Mouse (Mus musculus) spleen, postnatal 36 days (tissue): ENCODE results near the gene Yipf1.
A peak's percentile ranks its signal among the peaks of the same experiment; 100 is the strongest.
"Not testable (repeated sequence)": the region's sequence is repeated elsewhere in the genome, so short reads cannot be mapped to it uniquely, and the experiment has no call there.

Source experiments
- DNase-seq, 2 experiments: peaks; one replicate each; pipeline ENCODE4 v3.0.0; 2022; ENCODE audit warnings: low spot score in 2 of 2, mixed read lengths in 1 of 2

The Yipf1 gene

GRCm38 (mm10) chr4:107323113-107323512 is 8.9 kb downstream of the Yipf1 start:
- no peak for DNase-seq

DNA sequence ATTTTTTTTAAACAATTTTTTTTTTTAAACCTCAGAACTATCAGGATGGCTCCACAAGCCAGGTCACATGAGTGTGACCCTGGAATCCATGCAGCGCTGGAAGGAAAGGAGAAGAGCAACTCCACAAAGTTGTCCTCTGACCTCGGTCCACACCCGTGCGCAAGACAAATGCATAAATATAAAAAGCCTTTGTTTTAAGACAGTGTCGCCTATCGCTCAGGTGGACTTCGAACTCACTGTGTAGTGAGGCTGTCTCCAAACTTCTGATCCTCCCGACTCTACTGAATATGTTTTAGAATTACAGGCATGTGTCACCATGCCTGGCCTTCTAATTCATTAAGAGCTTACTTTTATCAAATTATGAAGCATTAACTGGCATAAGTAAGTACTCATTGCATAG is 14.4 kb downstream of the Yipf1 start:
- no peak for DNase-seq

GRCm38 (mm10) chr4:107333514-107333913 is 19.4 kb downstream of the Yipf1 start:
- DNase-seq, result no peak

DNA sequence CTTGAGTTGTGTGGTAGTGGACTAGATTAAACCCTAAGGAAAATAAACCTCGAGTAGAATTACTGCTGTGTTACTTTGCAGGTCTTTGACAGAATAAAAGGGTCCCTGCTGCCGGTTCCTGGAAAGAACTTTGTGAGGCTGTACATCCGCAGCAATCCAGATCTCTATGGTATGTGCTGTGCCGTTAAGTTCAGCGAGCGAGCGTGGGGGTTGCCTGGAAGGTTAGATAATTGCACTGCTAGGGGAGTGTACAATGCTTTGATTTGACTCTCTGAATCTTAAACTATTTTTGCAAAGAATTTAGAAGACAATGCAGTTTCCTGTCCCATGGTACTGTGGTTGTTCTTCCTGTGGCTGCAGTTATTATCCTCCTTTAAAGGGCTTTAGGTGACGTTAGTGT is 22.2 kb downstream of the Yipf1 start:
- no peak for DNase-seq

DNA sequence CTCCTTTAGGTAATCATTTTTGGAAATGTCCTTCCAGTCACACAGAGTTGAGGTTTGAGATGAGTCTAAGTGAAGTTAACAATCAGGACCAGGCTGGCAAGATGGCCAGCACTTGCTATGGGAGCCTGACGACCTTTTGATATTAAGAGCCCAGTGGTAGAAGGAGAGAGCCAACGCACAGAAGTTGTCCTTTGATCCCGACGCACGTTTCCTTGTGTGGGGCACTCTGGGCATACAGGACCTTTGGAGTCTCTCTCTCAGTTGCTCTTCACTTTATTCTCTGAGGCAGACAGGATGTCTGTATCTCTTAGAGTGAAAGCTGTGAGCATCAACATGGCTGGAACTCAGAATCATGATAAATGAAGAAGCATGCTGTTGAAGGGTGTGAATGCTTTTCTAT is 23.3 kb downstream of the Yipf1 start:
- DNase-seq, result no peak

DNA sequence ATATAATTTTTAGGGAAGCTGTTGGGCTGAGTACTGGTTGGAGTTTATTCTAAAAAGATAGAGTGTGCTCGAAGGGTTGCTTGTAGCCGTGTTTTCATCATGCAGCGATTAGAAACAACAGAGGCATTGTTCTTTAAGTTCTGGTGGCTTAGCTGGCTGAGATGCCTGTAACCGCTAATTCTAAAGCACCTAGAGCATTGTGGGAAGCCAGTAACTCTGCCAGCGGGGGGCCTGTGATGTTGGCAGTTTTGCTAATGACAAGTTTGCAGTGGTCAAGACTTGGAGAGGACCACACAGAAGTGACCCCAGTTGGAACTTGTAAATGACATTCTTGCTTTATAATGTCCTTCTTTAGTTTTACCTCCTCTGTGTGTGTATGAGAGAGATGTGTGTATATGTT is 27.2 kb downstream of the Yipf1 start:
- no peak for DNase-seq

- DNase-seq, result no peak
Observed at GRCm38 (mm10) chr4:107344612-107345011, 30.4 kb downstream of the Yipf1 start.

- DNase-seq, result no peak
Observed at GRCm38 (mm10) chr4:107347221-107347620, 33.1 kb downstream of the Yipf1 start.

DNA sequence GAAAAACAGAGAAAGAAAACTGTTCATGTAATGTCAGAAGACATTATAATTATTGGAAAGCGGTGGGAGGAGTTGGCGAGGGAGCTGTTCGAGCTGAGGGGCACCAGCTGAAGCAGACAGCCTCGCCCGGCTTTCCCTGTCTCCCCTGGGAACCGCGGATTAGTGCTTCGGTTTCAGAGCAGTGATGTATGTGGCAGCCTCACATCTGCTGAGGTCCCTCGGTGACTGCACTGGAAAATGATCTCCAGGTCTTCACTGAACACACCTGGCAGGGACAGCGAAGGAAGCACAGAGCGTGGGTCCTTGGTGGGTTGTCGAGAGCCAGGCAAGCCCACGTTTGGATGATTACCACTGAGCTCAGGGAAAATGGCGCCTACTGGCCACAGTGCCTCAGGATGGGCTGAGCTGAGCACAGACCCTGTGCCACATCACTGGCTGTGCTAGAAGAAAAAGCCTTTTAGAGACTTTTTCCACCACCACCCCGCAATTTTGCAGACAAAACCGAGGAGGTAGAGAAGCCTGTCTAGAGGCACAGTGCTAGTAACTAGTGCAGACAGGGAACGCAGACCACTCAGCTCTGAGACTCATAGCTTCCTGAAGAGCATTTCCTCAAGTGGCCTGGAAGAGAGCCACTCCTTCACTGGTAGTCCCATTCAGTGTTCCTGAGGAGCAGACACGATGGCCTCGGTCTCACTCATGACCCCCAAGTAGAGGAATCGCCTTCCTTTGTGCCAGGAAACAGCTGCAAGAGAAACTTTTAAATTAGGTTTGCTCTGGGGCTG is 34.6 kb downstream of the Yipf1 start:
- peak; percentile 2 to 11 for DNase-seq

- peak; percentile 23 to 29 for DNase-seq
Observed at GRCm38 (mm10) chr4:107349311-107350008, 35.3 kb downstream of the Yipf1 start.

DNA sequence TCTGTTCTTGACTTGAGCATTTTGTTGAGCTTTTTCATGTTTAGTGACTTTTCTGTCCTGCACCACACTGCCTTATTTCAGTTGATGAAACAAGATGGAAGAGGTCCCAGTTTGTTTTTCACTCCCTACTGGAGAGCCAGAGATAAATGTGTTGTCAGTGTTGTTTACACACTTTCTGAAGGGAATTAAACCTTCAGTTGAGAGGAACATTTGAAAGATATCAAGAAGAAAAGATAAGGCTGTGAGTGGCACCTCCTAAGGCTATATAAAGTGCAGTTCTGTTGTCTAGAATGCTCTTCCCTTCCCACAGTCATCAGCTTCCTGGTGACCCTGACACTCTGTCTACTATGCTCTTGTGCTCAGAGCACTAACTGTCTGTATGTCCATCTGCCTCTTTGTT is 37.2 kb downstream of the Yipf1 start:
- no peak for DNase-seq

DNA sequence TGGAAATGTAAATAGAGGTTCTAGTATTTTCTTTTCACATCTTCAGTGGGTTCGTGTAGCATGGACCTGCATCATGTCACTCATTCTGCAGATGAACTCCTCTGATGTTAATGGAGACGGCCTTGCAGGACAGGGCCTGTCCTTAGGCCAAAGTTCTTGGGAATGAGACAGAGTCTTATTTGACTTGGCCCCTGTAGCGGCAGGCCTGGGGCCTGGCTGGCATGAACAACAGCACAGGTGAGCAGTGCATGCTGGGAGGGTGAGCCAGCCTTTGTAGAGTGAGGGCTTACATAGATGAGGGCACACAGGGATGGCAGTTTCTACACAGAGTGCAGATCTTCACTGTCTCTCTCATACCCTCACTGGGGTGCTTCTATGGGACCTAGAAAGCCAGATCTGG is 39.4 kb downstream of the Yipf1 start:
- DNase-seq, result no peak

DNA sequence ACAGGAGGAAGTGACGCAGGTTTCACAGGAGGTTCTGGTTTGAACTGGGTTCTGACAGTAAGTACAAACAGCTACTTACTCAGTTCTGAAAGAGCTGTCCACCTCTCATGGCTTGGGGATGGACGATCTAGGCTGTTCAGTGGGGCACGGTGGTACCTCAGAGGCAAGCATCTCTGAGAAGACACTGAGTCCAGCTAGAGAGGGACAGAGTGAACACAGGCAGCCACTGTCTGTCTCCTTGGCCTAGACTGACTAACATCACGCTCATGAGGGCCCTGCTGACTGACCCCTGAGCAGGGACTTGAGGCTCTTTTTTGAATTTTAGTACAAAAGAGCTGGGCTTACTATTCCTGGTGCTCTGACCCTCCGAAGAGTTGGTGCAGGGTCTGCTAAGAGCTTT is 40.0 kb downstream of the Yipf1 start:
- DNase-seq, result no peak

DNA sequence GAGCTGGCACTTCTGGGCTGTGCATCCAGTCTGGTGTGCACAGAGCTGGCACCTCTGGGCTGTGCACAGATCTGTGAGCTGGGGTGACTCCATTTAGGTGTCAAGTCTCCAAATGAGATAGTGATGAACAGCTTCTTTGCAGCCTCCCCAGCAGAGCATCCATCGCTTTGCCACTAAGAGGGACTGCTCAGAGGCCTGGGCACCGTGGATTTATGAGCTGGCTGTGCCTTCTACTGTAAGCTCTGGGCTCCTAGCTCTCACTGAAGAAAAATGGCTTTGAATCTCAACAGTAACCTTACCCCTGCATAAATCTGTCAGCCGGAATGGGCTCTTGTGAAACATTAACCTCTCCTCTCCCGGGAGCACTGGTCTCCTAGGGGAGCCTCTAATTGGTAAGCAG is 40.4 kb downstream of the Yipf1 start:
- DNase-seq, result no peak

GRCm38 (mm10) chr4:107357172-107357571 is 43.0 kb downstream of the Yipf1 start:
- DNase-seq, result not testable (repeated sequence)

- no peak for DNase-seq
Observed at GRCm38 (mm10) chr4:107358460-107358859, 44.3 kb downstream of the Yipf1 start.

GRCm38 (mm10) chr4:107360457-107361145 is 46.4 kb downstream of the Yipf1 start:
- DNase-seq, result no peak

DNA sequence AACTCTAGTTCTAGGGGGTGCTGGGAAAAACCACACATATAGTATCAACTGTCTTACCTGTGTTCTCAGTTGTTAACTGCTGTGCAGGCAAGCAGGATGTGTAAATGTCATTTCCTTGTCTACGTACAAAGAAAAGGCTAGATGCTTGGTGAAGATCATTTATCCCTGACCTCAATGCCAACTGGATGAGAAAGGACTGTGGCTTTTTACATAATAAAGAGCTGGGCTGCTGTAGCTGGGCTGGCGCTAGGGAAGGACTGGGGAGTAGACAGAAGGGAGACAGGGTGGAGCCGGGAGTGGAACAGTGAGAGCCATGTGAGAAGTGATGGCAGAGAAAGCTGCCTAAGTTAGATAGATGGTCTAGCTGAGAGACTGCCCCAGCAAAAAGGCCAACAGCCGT is 48.6 kb downstream of the Yipf1 start:
- no peak for DNase-seq

DNA sequence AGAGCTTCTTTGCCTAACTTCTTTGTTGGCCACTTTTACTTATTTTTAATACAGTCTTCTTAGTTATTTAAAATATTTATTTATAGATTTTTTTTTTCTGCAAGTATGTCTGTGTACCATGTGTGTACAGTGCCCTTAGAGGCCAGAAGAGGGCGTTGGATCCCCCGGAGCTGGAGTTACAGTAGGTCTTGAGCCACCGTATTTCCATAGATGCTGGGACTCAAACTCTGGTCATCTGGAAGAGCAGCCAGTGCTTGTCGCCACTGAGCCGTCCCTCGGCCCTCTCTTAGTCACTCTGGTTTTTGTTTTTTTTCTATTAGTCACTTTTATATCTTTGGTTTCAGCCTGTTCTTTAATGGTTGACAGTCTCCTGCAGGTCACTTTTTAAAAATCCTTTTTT is 49.4 kb downstream of the Yipf1 start:
- no peak for DNase-seq

DNA sequence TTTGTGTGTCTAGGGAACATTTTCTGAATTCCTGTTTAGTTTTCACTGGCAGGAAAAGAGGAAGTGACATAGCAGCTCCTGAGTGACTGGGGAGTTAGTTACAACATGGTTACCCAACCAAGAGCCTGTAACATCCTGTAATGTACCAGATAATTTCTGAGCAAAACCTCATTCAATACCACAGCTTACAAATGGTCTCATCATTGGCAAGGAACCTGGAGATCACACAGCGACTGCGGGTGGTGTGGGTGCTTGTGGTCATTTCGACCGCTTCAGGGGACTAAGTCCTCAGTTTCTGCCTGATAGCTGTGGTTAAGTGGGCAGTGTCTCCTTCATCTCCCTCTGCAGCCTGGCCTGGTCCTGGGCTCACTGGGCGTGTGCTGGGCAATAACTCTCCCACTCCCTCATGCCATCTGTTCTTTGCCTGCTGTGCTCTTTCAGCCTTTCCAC is 50.1 kb downstream of the Yipf1 start:
- peak in 1 of 2 experiments; percentile 8 for DNase-seq

GRCm38 (mm10) chr4:107366408-107366807 is 52.2 kb downstream of the Yipf1 start:
- DNase-seq, result not testable (repeated sequence)

GRCm38 (mm10) chr4:107367567-107368314 is 53.6 kb downstream of the Yipf1 start, which contains the start of gene Ndc1:
Gene Ndc1 (plus strand): TSS chr4:107367784.
- peak; percentile 86 to 87 for DNase-seq
